Mouse (Mus musculus) adrenal gland, adult 2 months (tissue): ENCODE results near the gene Foxo6. TPM values are rescaled to one million over a fixed set of nuclear protein-coding genes. Genes with fewer than 3 reads are reported as not detected.

Source experiments
- DNase-seq: peaks from one replicate; pipeline ENCODE4 v3.0.0; 2021
- polyA plus RNA-seq: library from polyadenylated mRNA; depleted of rRNA; stranded (reverse); fragments of >200 nt; gene quantifications from 2 replicates; pipeline ENCODE4 v1.2.3, GENCODE M21; 2012; rRNA removed
- total RNA-seq, 2 experiments: library from RNA; stranded (reverse); gene quantifications; 2 replicates each; pipeline ENCODE4 v1.2.3; 2021

Gene Foxo6
- total and polyA plus RNA-seq, 3 experiments = 0.58 to 2.8 (median 2.2) TPM

DNA sequence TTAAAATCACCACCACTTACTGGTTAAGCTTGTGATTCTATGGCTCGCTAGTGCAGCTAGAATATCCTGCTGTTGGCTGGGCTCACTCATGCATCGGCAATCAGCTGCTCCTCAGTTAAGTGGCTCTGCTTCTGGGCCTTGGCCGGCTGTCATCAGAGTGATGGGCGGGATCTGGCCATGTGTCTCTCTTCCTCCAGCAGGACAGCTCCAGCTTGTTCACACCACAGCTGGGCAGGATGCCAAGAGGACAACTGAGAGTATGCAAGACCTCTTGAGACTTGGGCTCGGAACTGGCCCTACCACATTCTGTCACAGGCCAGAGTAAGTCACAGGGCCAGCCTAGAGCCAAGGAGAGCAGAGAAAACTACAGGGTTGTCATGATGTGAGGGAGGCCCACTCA, 39.7 kb downstream of the Foxo6 start:
- peak; percentile 65 for DNase-seq

DNA sequence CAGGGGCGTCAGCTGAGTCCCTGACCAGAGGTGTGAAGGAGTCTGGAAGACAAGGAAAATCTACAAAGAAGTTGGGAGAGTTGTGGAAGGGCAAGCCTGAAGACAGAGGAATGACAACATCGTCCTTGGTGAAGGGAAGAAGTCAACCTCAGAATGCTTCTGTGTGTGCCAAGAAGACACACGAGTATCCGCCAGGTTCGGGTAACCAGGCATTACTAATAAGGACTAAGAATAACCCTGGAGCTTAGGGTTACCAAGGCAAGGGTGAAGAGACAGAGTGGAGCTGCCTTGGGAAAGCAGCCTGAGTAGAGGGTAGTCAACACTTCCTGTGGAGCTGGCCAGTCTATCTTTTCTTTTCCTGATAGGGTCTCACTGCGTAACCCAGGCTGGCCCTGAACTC, 41.1 kb downstream of the Foxo6 start:
- no peak for DNase-seq

DNA sequence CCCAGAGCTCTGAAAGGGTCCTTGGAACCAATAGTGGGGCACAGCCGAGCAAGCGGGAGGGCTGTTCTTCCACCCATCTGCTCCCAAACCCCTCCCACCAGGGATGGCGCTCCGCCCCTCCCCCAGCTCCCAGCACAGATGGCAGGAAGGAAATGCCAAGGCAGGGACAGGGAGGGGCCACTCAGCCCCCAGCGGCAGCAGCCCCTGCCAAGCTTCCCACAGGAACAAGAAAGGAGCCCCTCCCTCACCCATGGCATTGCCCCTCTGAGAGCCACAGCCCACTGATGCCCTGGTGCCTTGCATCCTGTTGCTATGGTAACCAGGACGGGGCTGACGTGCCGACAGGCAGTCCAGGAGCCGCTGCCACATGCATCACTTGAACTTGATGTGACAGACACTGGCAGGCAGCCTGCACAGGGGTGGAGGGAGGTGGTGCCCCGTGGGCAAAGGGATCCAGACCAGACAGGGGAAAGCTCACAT, 44.3 kb downstream of the Foxo6 start:
- peak; percentile 26 for DNase-seq

DNA sequence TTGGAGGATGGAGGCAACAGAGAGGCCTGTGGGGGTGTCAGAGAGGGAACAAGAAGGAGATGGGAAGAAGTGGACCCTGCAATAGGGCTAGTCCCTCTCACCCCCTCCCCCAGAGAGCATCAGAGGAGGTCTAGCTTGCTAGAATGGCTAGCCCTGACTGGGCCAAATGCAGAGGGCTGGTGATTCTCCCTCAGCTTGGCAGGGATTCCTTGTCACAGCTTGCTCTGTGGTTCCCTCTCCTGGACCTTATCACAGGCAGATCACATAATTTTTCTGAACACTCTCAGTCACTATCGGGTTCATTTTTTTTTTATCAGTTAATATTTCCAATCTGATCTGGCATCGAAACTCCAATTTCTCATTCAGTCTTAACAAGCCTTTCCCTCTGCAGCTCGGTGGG, 46.0 kb downstream of the Foxo6 start:
- no peak for DNase-seq

DNA sequence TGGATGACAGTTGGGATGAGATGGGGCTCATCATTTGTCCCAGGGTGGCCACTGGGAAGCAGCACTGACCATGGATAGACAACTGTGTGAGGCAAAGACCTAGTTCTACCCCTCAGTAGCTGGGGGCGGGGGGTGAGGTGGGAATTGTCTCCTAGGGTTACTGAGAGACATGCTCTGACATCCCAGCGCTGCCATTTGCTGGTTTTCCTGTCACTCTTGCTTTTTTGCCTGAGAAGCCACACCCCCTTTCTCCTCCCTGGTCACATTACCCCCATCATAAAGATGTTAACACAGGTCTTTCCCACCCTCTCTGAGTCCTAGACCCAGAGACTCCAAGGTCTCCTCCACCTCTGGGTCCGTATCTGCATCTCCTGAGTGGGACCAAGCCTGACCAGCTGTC, 47.7 kb downstream of the Foxo6 start:
- DNase-seq = no peak

DNA sequence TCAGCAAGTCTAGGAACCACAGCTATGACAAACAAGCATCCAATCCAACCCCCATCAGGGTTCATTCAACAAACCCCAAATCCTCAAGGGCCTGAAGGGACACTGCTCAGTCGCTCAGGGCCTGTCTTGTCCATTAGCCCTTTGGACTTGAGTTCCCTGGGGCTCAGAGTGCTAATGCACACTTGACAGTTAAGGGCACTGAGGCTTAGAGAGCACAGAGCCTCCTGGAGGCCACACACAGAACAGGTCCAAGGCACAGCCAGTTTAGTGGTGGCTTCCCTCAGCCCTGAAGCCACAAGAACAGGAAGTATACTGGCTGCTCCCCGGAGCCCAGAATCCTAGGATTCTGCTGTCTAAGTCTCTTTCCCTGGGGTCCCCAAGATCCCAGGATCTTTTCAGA, 53.9 kb downstream of the Foxo6 start:
- DNase-seq = no peak

DNA sequence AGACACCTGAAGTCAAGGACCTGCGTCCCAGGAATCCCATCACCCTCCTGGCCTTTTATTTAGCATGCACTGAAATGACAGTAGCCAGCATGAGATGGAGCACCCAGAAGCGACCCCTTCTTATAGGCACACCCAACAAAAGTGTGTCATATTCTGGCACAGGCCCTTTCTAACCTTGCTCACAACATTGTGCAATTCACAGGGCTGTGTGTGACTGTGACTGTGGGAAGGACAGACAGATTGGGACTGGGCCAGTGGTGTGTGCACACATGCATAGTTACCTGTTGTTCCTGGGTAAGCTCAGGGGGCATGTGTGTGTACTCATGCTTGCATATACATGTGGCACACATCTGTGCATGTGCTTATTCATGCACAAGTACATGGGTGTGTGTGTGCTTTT, 54.6 kb downstream of the Foxo6 start:
- peak; percentile 77 for DNase-seq

DNA sequence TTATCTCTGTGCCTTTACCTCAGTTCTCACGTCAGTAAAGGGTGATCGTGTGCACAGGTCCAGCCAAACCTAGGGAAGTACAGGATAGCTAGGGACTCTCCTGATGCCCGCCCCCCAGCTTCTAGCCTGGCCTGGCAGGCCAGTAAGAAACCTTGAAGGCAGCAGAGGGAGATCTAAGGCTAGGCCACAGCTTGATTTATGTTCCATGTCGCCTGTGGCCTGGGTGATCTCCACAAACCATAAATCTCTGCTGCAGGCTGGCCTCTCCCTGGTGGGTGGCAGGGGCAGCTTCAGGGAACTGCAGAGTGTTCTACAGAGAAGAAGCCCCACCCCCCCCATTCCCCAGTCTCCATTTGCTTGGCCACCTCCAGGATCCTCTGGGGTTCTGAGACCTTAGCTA, 55.2 kb downstream of the Foxo6 start:
- DNase-seq = peak; percentile 82

DNA sequence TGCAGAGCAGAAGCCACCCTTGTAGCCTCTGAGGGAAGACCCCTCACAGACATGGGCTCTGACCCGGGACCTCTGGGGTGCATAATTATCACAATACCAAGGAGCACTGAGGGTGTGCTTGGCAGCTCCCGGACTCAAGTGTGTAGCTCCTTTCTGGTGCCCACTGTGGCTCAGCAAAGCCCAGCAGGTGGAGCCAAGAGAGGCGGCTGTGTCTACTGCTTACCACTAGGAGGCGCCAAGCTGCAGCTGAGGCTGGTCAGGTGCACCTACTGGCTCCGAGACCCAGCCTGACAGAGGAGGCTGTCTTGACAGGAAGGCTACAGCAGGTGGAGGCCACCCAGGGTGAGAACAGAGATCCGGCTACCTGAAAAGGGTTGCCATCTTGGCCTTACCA, 56.9 kb downstream of the Foxo6 start:
- peak; percentile 73 for DNase-seq

DNA sequence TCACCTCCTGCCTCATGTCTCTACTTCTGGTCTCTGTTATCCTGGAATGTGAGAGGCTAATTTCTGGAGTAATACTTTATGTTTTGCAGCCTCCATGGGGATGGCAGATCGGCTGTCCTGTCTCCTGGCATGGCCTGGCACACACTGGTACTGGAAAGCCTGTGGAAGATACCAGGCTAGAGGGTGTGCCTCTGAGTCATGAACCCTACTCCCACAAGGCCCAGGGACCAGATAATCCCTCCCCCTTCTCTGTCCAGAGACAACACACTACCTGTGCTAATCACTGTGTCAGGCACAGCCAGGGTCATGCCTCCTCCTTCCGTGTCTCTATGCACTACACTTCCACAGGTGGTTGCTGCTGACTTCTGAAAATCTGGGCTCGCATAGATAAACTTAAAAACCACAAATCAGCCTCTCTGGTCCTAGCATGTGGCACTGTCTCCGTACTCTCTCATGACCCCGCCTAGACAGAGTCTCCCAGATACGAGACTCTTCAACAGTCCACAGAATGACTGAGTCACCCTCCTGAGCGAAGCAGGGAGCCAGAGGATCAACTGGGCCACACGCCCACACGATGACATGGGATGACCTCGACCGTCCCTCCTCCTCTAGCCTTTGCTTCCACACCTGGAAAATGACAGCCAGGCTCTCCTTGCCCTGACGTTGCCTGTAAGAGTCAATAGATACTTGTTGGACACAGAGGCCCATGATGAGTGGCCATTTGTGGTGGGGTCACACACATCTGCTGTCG, 57.5 kb downstream of the Foxo6 start:
- DNase-seq = peak; percentile 82

DNA sequence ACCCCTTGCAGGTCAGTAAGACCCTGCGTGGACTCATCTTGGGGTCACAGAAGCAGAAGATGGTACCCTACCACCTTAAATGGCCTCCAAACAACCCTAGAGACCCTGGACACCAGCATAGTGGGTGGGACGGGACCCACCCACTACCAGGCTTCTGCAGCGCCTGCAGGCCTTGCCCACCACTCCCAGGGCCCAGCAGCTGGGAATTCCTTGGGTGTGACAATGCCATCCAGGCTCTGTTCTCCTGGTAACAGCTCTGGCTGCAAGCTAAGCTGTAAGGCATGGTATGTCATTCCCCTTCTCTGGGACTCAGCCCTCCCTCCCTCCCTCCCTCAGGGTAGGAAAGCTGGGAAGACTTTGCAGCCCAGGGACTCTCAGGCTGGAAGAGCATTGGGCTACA, 58.5 kb downstream of the Foxo6 start:
- DNase-seq = no peak

DNA sequence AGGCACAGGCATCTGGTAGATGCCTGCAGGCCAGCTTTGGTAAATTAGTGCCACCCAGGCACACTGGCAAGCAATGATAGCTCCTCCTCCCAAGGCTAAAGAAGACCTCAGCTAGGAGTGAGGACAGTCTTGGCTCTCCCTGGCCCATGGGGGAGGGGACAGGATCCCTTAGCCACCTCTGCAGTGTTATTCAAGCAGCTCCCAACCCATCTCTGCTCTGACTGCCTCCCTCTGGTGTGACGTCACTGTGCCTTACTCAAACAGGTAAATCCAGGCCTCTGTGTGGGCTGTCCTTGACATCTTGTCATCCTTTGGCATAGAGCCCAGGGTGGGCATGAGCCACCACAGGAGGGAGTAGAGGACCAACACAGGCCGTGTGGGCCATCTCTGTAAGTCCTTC, 59.9 kb downstream of the Foxo6 start:
- peak; percentile 52 for DNase-seq

DNA sequence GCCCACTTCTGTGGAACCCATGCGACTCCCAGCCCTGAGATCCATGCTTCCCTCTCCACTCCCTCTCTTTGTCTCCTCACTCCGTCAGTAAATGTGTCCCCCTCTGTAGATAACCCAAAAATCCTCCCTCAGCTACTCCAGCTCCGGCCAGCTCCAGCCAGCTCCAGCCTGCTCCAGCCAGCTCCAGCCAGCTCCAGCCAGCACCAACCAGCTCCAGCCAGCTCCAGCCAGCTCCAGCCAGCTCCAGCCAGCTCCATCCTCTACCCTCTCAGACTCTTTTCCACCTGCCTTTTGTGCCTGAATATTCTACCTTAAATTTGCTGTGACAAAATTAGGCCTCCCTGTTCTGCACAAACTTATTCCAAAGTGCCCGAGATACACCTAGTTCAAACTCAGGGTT, 60.5 kb downstream of the Foxo6 start:
- DNase-seq = no peak

DNA sequence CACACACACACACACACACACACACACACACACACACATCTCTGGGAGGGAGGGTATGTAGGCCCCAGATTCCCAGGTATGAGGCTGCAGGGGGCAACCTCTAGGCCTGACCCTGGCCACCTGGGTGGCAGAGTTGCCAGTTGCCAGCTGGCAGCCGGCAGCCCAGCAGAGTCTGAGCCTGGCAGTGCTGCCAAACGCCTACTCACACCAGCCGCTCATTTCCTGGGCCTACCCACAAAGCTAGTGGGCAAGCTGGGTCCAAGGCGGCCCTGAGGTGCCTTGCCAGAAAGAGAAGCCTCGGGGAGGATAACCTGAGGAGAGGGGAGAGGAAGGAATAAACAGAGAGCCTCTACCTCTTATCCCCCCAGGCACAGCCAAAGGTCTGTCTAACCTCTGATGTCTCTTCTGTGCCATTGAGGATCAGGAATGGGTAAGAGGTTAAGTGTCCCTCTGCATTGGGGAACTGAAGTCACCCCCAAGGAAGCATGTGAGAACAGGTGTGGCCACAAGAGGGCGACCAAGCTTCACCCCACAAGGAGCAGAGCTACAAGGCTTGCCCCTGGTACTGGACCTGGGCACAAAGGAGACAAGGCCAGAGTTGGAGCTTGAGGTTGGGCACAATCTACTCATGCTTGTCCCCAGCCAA, 61.9 kb downstream of the Foxo6 start:
- DNase-seq = peak; percentile 79

DNA sequence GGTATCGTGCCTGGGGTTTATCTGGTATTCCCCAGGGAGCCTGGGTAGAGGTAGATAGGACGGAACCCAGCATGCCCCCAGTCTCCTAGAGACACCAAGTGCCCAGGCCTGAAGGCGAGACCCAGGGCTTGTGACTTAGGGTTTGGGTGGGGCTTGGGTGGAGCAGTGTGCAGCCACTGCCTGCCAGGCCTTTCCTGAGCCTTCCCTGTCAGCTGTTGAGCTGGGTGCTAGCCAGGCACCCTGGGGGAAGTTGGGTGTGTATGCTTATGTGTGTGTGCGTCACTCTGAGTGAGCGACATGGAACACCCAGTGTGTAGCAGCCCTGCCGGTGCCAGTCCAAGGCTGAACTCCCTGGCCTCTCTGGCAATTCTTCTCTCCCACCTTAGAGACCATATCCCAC, 63.3 kb downstream of the Foxo6 start:
- DNase-seq = peak; percentile 11

DNA sequence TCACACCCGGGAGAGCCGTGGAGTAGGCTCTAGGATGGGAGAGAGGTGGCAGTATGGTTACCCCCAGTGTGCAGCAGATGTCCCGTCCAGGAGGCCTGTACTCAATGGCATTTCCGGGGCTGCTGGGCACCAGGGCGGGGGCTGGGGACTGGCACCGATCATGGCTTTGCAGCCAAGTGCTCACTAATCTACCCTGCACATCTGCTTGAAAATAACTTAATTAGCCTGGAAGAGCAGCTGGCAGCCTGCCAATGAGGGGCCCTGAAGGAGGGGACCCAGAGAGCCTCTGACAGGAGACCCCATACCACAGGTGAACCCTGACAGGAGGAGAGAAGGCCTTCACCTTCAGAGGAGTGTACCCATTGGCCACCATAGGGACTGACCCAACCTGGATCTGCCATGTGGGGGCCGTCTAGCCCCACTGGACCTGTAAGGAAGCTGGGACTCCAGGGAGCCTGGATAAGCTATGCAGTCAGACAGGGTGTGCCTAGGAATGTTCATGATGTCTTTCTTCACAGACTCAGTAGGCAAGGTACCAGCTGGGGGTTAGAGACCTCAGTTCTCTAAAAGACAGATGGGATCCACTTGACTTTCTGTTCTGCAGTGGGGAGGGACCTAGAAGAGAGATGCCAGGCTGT, 63.9 kb downstream of the Foxo6 start:
- no peak for DNase-seq

DNA sequence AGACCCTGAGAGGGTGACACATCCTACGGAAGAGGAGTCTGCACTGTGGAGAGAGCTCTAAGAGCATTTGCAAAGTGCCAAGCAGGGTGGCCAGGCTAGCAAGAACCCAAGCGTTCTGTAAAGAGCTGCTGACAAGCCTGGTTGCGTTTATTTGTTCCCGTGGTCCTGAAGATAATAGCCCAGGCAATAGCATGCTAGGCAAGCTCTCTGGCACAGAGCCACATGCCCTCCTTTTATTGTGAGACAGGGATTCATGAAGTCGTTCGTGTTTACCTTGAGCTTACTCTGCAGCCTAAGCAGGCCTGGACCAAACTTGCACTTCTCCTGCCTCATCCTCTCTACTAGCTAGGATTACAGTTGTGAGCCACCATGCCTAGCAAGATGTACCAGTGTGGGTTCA, 65.4 kb downstream of the Foxo6 start:
- no peak for DNase-seq

DNA sequence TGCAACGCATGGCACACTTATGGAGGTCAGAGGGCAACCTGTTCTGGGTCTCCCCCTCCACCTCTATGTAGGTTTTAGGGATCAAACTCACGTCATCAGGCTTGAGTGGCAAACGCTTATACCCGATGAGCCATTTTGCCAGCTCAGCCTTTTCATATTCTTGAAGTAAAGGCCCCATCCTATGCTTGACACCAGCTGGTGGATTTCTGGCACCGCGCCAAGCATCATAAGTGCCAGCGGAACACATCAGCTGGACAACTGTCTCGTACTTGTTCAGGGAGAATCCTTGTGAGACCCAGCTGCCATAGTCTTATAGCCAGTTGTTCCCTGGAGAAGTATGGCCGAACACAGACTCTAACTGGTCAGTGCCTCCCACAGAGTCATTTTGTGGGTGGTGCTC, 68.3 kb downstream of the Foxo6 start:
- no peak for DNase-seq

Other genes with a start within 250 kb of the Foxo6 start
- not detected for gene AL607142.1, start 222.4 kb downstream of the Foxo6 start, total RNA-seq
- gene AL607142.1, start 222.4 kb downstream of the Foxo6 start, polyA plus RNA-seq = not detected in 2 replicates
- not detected for gene Edn2, start 126.1 kb downstream of the Foxo6 start, total RNA-seq
- gene Edn2, start 126.1 kb downstream of the Foxo6 start, polyA plus RNA-seq = not detected in 2 replicates
- 10 to 100 TPM; 33.6 to 39.5 TPM for gene Scmh1, start 117.9 kb upstream of the Foxo6 start, total RNA-seq
- 18.9 and 23.0 TPM in 2 replicates for gene Scmh1, start 117.9 kb upstream of the Foxo6 start, polyA plus RNA-seq
- gene Slfnl1, start 244.9 kb upstream of the Foxo6 start, total RNA-seq = under 1 TPM; 0.14 to 0.17 TPM
- gene Slfnl1, start 244.9 kb upstream of the Foxo6 start, polyA plus RNA-seq = 0.06 and 0.07 TPM in 2 replicates